Mouse (Mus musculus) ovary, adult 10 weeks (tissue): ENCODE data around the gene Xab2. TPM values are rescaled to one million over a fixed set of nuclear protein-coding genes. Genes with fewer than 3 reads are reported as not detected.

Source experiments
- polyA plus RNA-seq: library from polyadenylated mRNA; stranded (reverse); fragments of 350-450 nt; fragmentation: Illumina TruSeq; extraction: RNeasy Lipid Tissue Mini Kit (QIAGEN cat#74804); gene quantifications from one replicate; pipeline ENCODE4 v1.2.3, GENCODE M21; 2014

Gene Xab2
- 0.48 TPM for polyA plus RNA-seq

GRCm38 (mm10) chr8:3621199-3621970 is at the start of gene Xab2, which contains the start of gene Pet100:
Gene Xab2 (minus strand): TSS chr8:3621316.
Gene Pet100 (plus strand): TSS chr8:3621548.

GRCm38 (mm10) chr8:3665507-3665906 is 44.4 kb upstream of the Xab2 start, which contains the start of gene Mcemp1:
Gene Mcemp1 (plus strand): TSS chr8:3665754.

GRCm38 (mm10) chr8:3655526-3655925 is 34.4 kb upstream of the Xab2 start, which contains the start of gene Retn:
Gene Retn (plus strand): TSS chr8:3655770.

GRCm38 (mm10) chr8:3630647-3631477 is 9.7 kb upstream of the Xab2 start, which contains the start of gene Stxbp2:
Gene Stxbp2 (plus strand): TSS chr8:3630955.

GRCm38 (mm10) chr8:3625445-3625844 is 4.3 kb upstream of the Xab2 start, which contains the start of gene Pcp2:
Gene Pcp2 (minus strand): TSS chr8:3625545.

GRCm38 (mm10) chr8:3586993-3587390 is 34.1 kb downstream of the Xab2 start, which contains the start of gene Camsap3:
Gene Camsap3 (plus strand): TSS chr8:3587293.

GRCm38 (mm10) chr8:3567641-3568371 is 53.3 kb downstream of the Xab2 start, which contains the start of gene C330021F23Rik:
Gene C330021F23Rik (plus strand): TSS chr8:3567990.

Other genes starting within 250 kb of the Xab2 start
- gene Arhgef18, start 228.3 kb downstream of the Xab2 start, polyA plus RNA-seq = 6.4 TPM
- 0.54 TPM for gene Pex11g, start 153.6 kb downstream of the Xab2 start, polyA plus RNA-seq
- gene Tex45, start 150.5 kb downstream of the Xab2 start, polyA plus RNA-seq = not detected
- gene Zfp358, start 128.2 kb downstream of the Xab2 start, polyA plus RNA-seq = 2.7 TPM
- gene Mcoln1, start 120.9 kb downstream of the Xab2 start, polyA plus RNA-seq = 6.6 TPM
- 4.0 TPM for gene Pnpla6, start 105.9 kb downstream of the Xab2 start, polyA plus RNA-seq
- gene C330021F23Rik, start 53.3 kb downstream of the Xab2 start, polyA plus RNA-seq = 1.2 TPM
- 0.26 TPM for gene Camsap3, start 34.0 kb downstream of the Xab2 start, polyA plus RNA-seq
- 7.8 TPM for gene Pet100, start 232 bp upstream of the Xab2 start, polyA plus RNA-seq
- not detected for gene Pcp2, start 4.2 kb upstream of the Xab2 start, polyA plus RNA-seq
- 8.1 TPM for gene Stxbp2, start 9.6 kb upstream of the Xab2 start, polyA plus RNA-seq
- 6.5 TPM for gene Retn, start 34.5 kb upstream of the Xab2 start, polyA plus RNA-seq
- gene Mcemp1, start 44.4 kb upstream of the Xab2 start, polyA plus RNA-seq = 0.51 TPM
- 2.0 TPM for gene Fcor, start 51.0 kb upstream of the Xab2 start, polyA plus RNA-seq
- gene Trappc5, start 55.0 kb upstream of the Xab2 start, polyA plus RNA-seq = 9.5 TPM
- not detected for gene Fcer2a, start 72.9 kb upstream of the Xab2 start, polyA plus RNA-seq
- not detected for gene Clec4g, start 99.3 kb upstream of the Xab2 start, polyA plus RNA-seq
- gene Cd209a, start 127.7 kb upstream of the Xab2 start, polyA plus RNA-seq = 10.0 TPM
- gene Cd209e, start 233.0 kb upstream of the Xab2 start, polyA plus RNA-seq = 0.34 TPM